ENCODE assay signal across 16 mouse cellular contexts in the genomic region with DNA sequence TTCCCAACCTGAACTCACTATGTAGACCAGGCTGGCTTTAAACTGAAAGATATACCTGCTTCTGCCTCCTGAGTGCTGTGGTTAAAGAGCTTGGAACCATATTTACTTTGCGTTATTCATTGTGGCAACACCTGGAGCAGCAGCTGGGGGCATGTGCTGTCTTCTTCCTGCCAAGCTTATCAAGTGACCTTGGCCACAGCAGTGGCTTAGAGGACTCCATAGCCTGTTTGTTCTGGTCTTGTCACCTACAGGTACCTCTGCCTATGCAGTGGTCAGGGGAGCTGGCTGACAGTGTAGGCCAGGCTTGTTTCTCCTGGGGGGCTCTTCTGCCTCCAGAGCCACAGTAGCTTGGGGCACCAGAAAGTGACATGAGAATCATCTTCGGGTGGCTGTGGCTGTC. TPM values are rescaled to one million over a fixed set of nuclear protein-coding genes. Genes with fewer than 3 reads are reported as not detected.
DNase-seq lines count a peak whose midpoint lies in the region; ATAC-seq and TF ChIP-seq lines count a peak whose summit lies in the region.
"Had no signal": no experiment of that assay in that cellular context is flagged by ENCODE, and none has a peak within 500 bp of the region (broad histone marks: within the 10 kb centered on the region; RNA-seq: fewer than 3 reads in every experiment).

No protein-coding gene starts in this region.

- H3K4me1 ChIP-seq in liver, embryonic 13.5 days (replicated peaks) = no peaks in the 10 kb centered on the region
- H3K4me1 ChIP-seq in liver, embryonic 11.5 days (replicated peaks; ENCODE audit: control insufficient read depth, insufficient read depth, low read length) = no peaks in the 10 kb centered on the region
- H3K4me1 ChIP-seq in intestine, postnatal 0 days (replicated peaks; ENCODE audit: control insufficient read depth, insufficient read depth, low read length) = no peaks in the 10 kb centered on the region
- no peaks in the 10 kb centered on the region for H3K4me1 ChIP-seq in stomach, embryonic 16.5 days (ENCODE audit: control insufficient read depth, insufficient read depth, low read length)
- H3K4me1 ChIP-seq in neural tube, embryonic 15.5 days = no peaks in the 10 kb centered on the region
- no peaks in the 10 kb centered on the region for H3K4me1 ChIP-seq in midbrain, embryonic 15.5 days
- H3K4me1 ChIP-seq: forebrain, embryonic 10.5 days; heart, embryonic 15.5 days; hindbrain, embryonic 15.5 days; lung, embryonic 15.5 days had no signal

- no peaks in the 10 kb centered on the region for H3K9me3 ChIP-seq in liver, embryonic 13.5 days (replicated peaks)
- no peaks in the 10 kb centered on the region for H3K9me3 ChIP-seq in liver, embryonic 11.5 days (ENCODE audit: control insufficient read depth, low read length)
- no peaks in the 10 kb centered on the region for H3K9me3 ChIP-seq in intestine, postnatal 0 days (ENCODE audit: control insufficient read depth)
- no peaks in the 10 kb centered on the region for H3K9me3 ChIP-seq in stomach, embryonic 16.5 days (replicated peaks; ENCODE audit: control insufficient read depth, low read length)
- H3K9me3 ChIP-seq in neural tube, embryonic 15.5 days (replicated peaks) = no peaks in the 10 kb centered on the region
- no peaks in the 10 kb centered on the region for H3K9me3 ChIP-seq in midbrain, embryonic 15.5 days
- H3K9me3 ChIP-seq: forebrain, embryonic 10.5 days; heart, embryonic 15.5 days; hindbrain, embryonic 15.5 days; limb, embryonic 13.5 days; lung, embryonic 15.5 days had no signal

- no peak overlapping the region for H3K4me2 ChIP-seq in liver, embryonic 13.5 days
- H3K4me2 ChIP-seq in liver, embryonic 11.5 days = no peak overlapping the region
- no peak overlapping the region for H3K4me2 ChIP-seq in intestine, postnatal 0 days (replicated peaks; ENCODE audit: low read depth)
- H3K4me2 ChIP-seq in stomach, embryonic 16.5 days (ENCODE audit: low read depth, low read length) = no peak overlapping the region
- no peak overlapping the region for H3K4me2 ChIP-seq in neural tube, embryonic 15.5 days
- H3K4me2 ChIP-seq in midbrain, embryonic 15.5 days = no peak overlapping the region
- H3K4me2 ChIP-seq: heart, embryonic 15.5 days; hindbrain, embryonic 15.5 days; limb, embryonic 13.5 days; lung, embryonic 15.5 days had no signal

- WGBS in liver, embryonic 13.5 days (ENCODE audit: insufficient replicate concordance) = 71% methylated on average over 2 of the region's 2 CpGs
- 73% methylated on average over 2 of the region's 2 CpGs for WGBS in liver, embryonic 11.5 days
- 58% methylated on average over 2 of the region's 2 CpGs for WGBS in intestine, postnatal 0 days
- 72% methylated on average over 2 of the region's 2 CpGs for WGBS in stomach, embryonic 16.5 days
- WGBS in neural tube, embryonic 15.5 days = 80% methylated on average over 2 of the region's 2 CpGs
- WGBS in midbrain, embryonic 15.5 days = 77% methylated on average over 2 of the region's 2 CpGs

- H3K27me3 ChIP-seq in liver, embryonic 13.5 days = no peaks in the 10 kb centered on the region
- no peaks in the 10 kb centered on the region for H3K27me3 ChIP-seq in liver, embryonic 11.5 days (replicated peaks; ENCODE audit: control insufficient read depth, insufficient read depth, low read length)
- no peaks in the 10 kb centered on the region for H3K27me3 ChIP-seq in intestine, postnatal 0 days (replicated peaks; ENCODE audit: control insufficient read depth, insufficient read depth, low read length)
- H3K27me3 ChIP-seq in stomach, embryonic 16.5 days (ENCODE audit: control insufficient read depth, insufficient read depth, low read length) = no peaks in the 10 kb centered on the region
- no peaks in the 10 kb centered on the region for H3K27me3 ChIP-seq in neural tube, embryonic 15.5 days (replicated peaks)
- H3K27me3 ChIP-seq in midbrain, embryonic 15.5 days (replicated peaks) = no peaks in the 10 kb centered on the region
- H3K27me3 ChIP-seq: heart, embryonic 15.5 days; hindbrain, embryonic 15.5 days; limb, embryonic 13.5 days; lung, embryonic 15.5 days had no signal

- H3K36me3 ChIP-seq in liver, embryonic 13.5 days = no peaks in the 10 kb centered on the region
- no peaks in the 10 kb centered on the region for H3K36me3 ChIP-seq in liver, embryonic 11.5 days (ENCODE audit: control insufficient read depth, insufficient read depth, low read length)
- H3K36me3 ChIP-seq in intestine, postnatal 0 days (ENCODE audit: control insufficient read depth, insufficient read depth) = no peaks in the 10 kb centered on the region
- no peaks in the 10 kb centered on the region for H3K36me3 ChIP-seq in stomach, embryonic 16.5 days (ENCODE audit: control insufficient read depth, insufficient read depth, low read length)
- no peaks in the 10 kb centered on the region for H3K36me3 ChIP-seq in neural tube, embryonic 15.5 days
- no peaks in the 10 kb centered on the region for H3K36me3 ChIP-seq in midbrain, embryonic 15.5 days (replicated peaks)
- H3K36me3 ChIP-seq: forebrain, embryonic 10.5 days; heart, embryonic 15.5 days; hindbrain, embryonic 15.5 days; limb, embryonic 13.5 days; lung, embryonic 15.5 days had no signal

- no peak overlapping the region for H3K4me3 ChIP-seq in liver, embryonic 13.5 days (replicated peaks)
- no peak overlapping the region for H3K4me3 ChIP-seq in liver, embryonic 11.5 days (ENCODE audit: low read depth, low read length)
- H3K4me3 ChIP-seq in intestine, postnatal 0 days (ENCODE audit: low read depth, low read length) = no peak overlapping the region
- no peak overlapping the region for H3K4me3 ChIP-seq in stomach, embryonic 16.5 days (replicated peaks; ENCODE audit: low read length)
- no peak overlapping the region for H3K4me3 ChIP-seq in neural tube, embryonic 15.5 days (replicated peaks)
- no peak overlapping the region for H3K4me3 ChIP-seq in midbrain, embryonic 15.5 days
- H3K4me3 ChIP-seq: heart, embryonic 15.5 days; hindbrain, embryonic 15.5 days; limb, embryonic 13.5 days; lung, embryonic 15.5 days had no signal

- no peak overlapping the region for H3K9ac ChIP-seq in liver, embryonic 13.5 days
- H3K9ac ChIP-seq in liver, embryonic 11.5 days (ENCODE audit: low read depth, low read length) = no peak overlapping the region
- no peak overlapping the region for H3K9ac ChIP-seq in intestine, postnatal 0 days (ENCODE audit: low read depth, low read length)
- no peak overlapping the region for H3K9ac ChIP-seq in stomach, embryonic 16.5 days (ENCODE audit: low read length)
- no peak overlapping the region for H3K9ac ChIP-seq in neural tube, embryonic 15.5 days (replicated peaks)
- H3K9ac ChIP-seq in midbrain, embryonic 15.5 days = no peak overlapping the region
- H3K9ac ChIP-seq: heart, embryonic 15.5 days; hindbrain, embryonic 15.5 days; limb, embryonic 13.5 days; lung, embryonic 15.5 days had no signal

- no peak for TF ChIP-seq CTCF in intestine, postnatal 0 days (IDR thresholded peaks at IDR 0.05; ENCODE audit: low read depth)

- H3K27ac ChIP-seq in liver, embryonic 13.5 days = no peak overlapping the region
- H3K27ac ChIP-seq in liver, embryonic 11.5 days (ENCODE audit: low read depth, low read length) = no peak overlapping the region
- no peak overlapping the region for H3K27ac ChIP-seq in intestine, postnatal 0 days (ENCODE audit: low read depth, low read length)
- H3K27ac ChIP-seq in stomach, embryonic 16.5 days (ENCODE audit: low read length) = no peak overlapping the region
- H3K27ac ChIP-seq in neural tube, embryonic 15.5 days (replicated peaks) = no peak overlapping the region
- no peak overlapping the region for H3K27ac ChIP-seq in midbrain, embryonic 15.5 days
- H3K27ac ChIP-seq: forebrain, embryonic 10.5 days; heart, embryonic 15.5 days; hindbrain, embryonic 15.5 days; limb, embryonic 13.5 days; lung, embryonic 15.5 days; macrophage had no signal

- no peak for DNase-seq in liver, embryonic 13.5 days
- no peak for DNase-seq in liver, embryonic 11.5 days (ENCODE audit: low spot score)
- peak; percentile 26 to 39 for DNase-seq in thymus, postnatal 36 days
- DNase-seq in right cerebral cortex, postnatal 4 days = no peak

- ATAC-seq in liver, embryonic 13.5 days (ENCODE audit: low read depth) = peak; percentile 48; the same call in 1 of the 2 replicates
- ATAC-seq in liver, embryonic 11.5 days (replicated peaks; ENCODE audit: low FRiP score) = no peak
- ATAC-seq in intestine, postnatal 0 days = peak; percentile 46; the same call in 1 of the 2 replicates
- peak; percentile 74 for ATAC-seq in stomach, embryonic 16.5 days (ENCODE audit: insufficient read depth, low FRiP score)
- no peak for ATAC-seq in neural tube, embryonic 15.5 days (ENCODE audit: low FRiP score)
- ATAC-seq in midbrain, embryonic 15.5 days (replicated peaks) = no peak
- ATAC-seq: forebrain, embryonic 16.5 days; midbrain, embryonic 16.5 days had no signal

RNA-seq across cellular contexts. Expression of gene Itgal, which starts 12.4 kb away (rescaled TPM):
- 4.1 and 5.2 TPM in 2 replicates for polyA plus RNA-seq in liver, embryonic 13.5 days (2015; fragmentation: Nextera tagmentation; extraction: Ambion mirVana)
- polyA plus RNA-seq in liver, embryonic 11.5 days (2014; fragmentation: Nextera tagmentation; extraction: Ambion mirVana) = 6.2 and 6.5 TPM in 2 replicates
- polyA plus RNA-seq in intestine, postnatal 0 days (2015; fragmentation: Nextera tagmentation; extraction: Ambion mirVana) = 0.69 and 0.87 TPM in 2 replicates
- polyA plus RNA-seq in stomach, embryonic 16.5 days (2015; fragmentation: Nextera tagmentation; extraction: Ambion mirVana) = 3.1 and 4.0 TPM in 2 replicates
- 0.18 and 5.4 TPM in 2 replicates for polyA plus RNA-seq in neural tube, embryonic 15.5 days (2015; fragmentation: Nextera tagmentation; extraction: Ambion mirVana)
- 0.19 and 0.37 TPM in 2 replicates for polyA plus RNA-seq in midbrain, embryonic 15.5 days (2015; fragmentation: Nextera tagmentation; extraction: Ambion mirVana)

RNA-seq across cellular contexts. Expression of gene Sephs2, which starts 34.6 kb away (rescaled TPM):
- polyA plus RNA-seq in liver, embryonic 13.5 days (2015; fragmentation: Nextera tagmentation; extraction: Ambion mirVana) = 138 and 169 TPM in 2 replicates
- 178 and 203 TPM in 2 replicates for polyA plus RNA-seq in liver, embryonic 11.5 days (2014; fragmentation: Nextera tagmentation; extraction: Ambion mirVana)
- polyA plus RNA-seq in intestine, postnatal 0 days (2015; fragmentation: Nextera tagmentation; extraction: Ambion mirVana) = 335 and 364 TPM in 2 replicates
- polyA plus RNA-seq in stomach, embryonic 16.5 days (2015; fragmentation: Nextera tagmentation; extraction: Ambion mirVana) = 82.2 and 94.3 TPM in 2 replicates
- polyA plus RNA-seq in neural tube, embryonic 15.5 days (2015; fragmentation: Nextera tagmentation; extraction: Ambion mirVana) = 67.5 and 73.1 TPM in 2 replicates
- 59.9 and 62.3 TPM in 2 replicates for polyA plus RNA-seq in midbrain, embryonic 15.5 days (2015; fragmentation: Nextera tagmentation; extraction: Ambion mirVana)

RNA-seq across cellular contexts. Expression of gene Zfp768, which starts 37.0 kb away (rescaled TPM):
- 3.1 and 3.5 TPM in 2 replicates for polyA plus RNA-seq in liver, embryonic 13.5 days (2015; fragmentation: Nextera tagmentation; extraction: Ambion mirVana)
- 3.4 and 3.6 TPM in 2 replicates for polyA plus RNA-seq in liver, embryonic 11.5 days (2014; fragmentation: Nextera tagmentation; extraction: Ambion mirVana)
- 16.3 and 18.0 TPM in 2 replicates for polyA plus RNA-seq in intestine, postnatal 0 days (2015; fragmentation: Nextera tagmentation; extraction: Ambion mirVana)
- 12.0 and 13.9 TPM in 2 replicates for polyA plus RNA-seq in stomach, embryonic 16.5 days (2015; fragmentation: Nextera tagmentation; extraction: Ambion mirVana)
- 17.4 and 17.8 TPM in 2 replicates for polyA plus RNA-seq in neural tube, embryonic 15.5 days (2015; fragmentation: Nextera tagmentation; extraction: Ambion mirVana)
- polyA plus RNA-seq in midbrain, embryonic 15.5 days (2015; fragmentation: Nextera tagmentation; extraction: Ambion mirVana) = 19.1 and 19.2 TPM in 2 replicates

RNA-seq across cellular contexts. Expression of gene Dctpp1, which starts 47.9 kb away (rescaled TPM):
- 134 and 136 TPM in 2 replicates for polyA plus RNA-seq in liver, embryonic 13.5 days (2015; fragmentation: Nextera tagmentation; extraction: Ambion mirVana)
- polyA plus RNA-seq in liver, embryonic 11.5 days (2014; fragmentation: Nextera tagmentation; extraction: Ambion mirVana) = 266 and 275 TPM in 2 replicates
- 75.2 and 80.9 TPM in 2 replicates for polyA plus RNA-seq in intestine, postnatal 0 days (2015; fragmentation: Nextera tagmentation; extraction: Ambion mirVana)
- 131 and 145 TPM in 2 replicates for polyA plus RNA-seq in stomach, embryonic 16.5 days (2015; fragmentation: Nextera tagmentation; extraction: Ambion mirVana)
- 128 and 136 TPM in 2 replicates for polyA plus RNA-seq in neural tube, embryonic 15.5 days (2015; fragmentation: Nextera tagmentation; extraction: Ambion mirVana)
- 114 and 118 TPM in 2 replicates for polyA plus RNA-seq in midbrain, embryonic 15.5 days (2015; fragmentation: Nextera tagmentation; extraction: Ambion mirVana)

Comparison
In these comparisons a context has a peak if more than half of its experiments do, and no peak if none do; other contexts are left out.
1. ATAC-seq: peak in liver, embryonic 13.5 days (single experiment), intestine, postnatal 0 days (single experiment) and stomach, embryonic 16.5 days (single experiment); none in liver, embryonic 11.5 days (single experiment), neural tube, embryonic 15.5 days (single experiment) and midbrain, embryonic 15.5 days (single experiment).
2. DNase-seq: peak in thymus, postnatal 36 days (2 of 2); none in liver, embryonic 13.5 days (single experiment), liver, embryonic 11.5 days (single experiment) and right cerebral cortex, postnatal 4 days (single experiment).